Mouse (Mus musculus) megakaryocyte, embryonic 14.5 days (primary cell): ENCODE results near the gene Gm18596.

Experiments
- FLI1 ChIP-seq: IDR thresholded peaks from 2 replicates; pipeline ENCODE4 v1.6.1; 2012; ENCODE audit warnings: low read length, inconsistent platforms, mixed read lengths
- GATA1 ChIP-seq: IDR thresholded peaks from 3 replicates; pipeline ENCODE4 v1.6.1; 2012; ENCODE audit warnings: mixed read lengths, low read length, inconsistent platforms, borderline replicate concordance

- TF ChIP-seq GATA1, result no peak
- TF ChIP-seq FLI1, result no peak
Observed at GRCm38 (mm10) chr10:77729241-77729640, 13.2 kb downstream of the Gm18596 start.
